Mouse (Mus musculus): ENCODE measurements around the gene Nrxn1. TPM values are rescaled to one million over a fixed set of nuclear protein-coding genes. Genes with fewer than 3 reads are reported as not detected.
"Not testable (repeated sequence)": the region's sequence is repeated elsewhere in the genome, so short reads cannot be mapped to it uniquely, and the experiment has no call there.

The Nrxn1 gene
- total RNA-seq, 4 experiments from 2014 or later, result 0.46 to 0.88 (median 0.64) TPM

GRCm38 (mm10) chr17:90272225-90272624 is 820.6 kb downstream of the Nrxn1 start:
- DNase-seq (ENCODE audit: low spot score in 2 of 2), result no peak

GRCm38 (mm10) chr17:90271165-90271564 is 821.7 kb downstream of the Nrxn1 start:
- no peak for DNase-seq (ENCODE audit: low spot score in 2 of 2)

DNA sequence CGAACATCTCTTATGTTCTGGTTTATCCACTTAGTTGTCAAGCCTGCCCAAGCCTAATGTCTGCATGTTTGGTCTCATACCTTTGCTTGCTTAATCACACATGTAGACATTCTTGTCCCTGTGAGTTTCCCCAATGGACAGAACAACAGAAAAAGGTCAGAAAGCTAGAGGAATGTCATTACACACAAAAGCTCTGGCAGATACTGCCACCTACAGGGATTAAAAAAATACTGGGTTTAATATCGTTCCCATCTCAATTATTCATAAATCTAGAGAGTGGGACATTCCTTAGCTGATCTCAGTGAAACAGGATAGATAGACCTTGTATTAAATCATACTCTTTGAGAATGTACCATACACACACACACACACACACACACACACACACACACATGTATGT is 823.7 kb downstream of the Nrxn1 start:
- no peak for DNase-seq (ENCODE audit: low spot score in 2 of 2)

GRCm38 (mm10) chr17:90253451-90254131 is 839.3 kb downstream of the Nrxn1 start:
- DNase-seq (ENCODE audit: low spot score in 2 of 2), result no peak

DNA sequence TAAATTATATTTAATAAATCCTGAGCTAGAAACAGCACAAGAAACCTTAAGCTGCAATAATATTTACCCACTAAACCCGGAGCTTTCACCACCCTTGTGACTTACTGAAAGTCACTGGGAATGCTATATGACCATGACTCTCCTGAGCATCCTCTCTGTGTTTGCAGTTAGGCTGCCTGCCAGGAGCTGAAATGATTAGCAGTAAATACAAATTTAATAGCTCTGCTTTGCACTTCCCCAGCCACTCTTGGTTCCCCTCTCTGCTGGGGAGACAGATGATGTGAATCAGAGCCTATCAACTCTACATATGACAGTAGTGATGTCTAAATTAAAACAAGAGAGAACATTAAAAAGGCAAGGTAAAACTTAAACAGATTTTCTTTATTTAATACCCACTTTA is 840.7 kb downstream of the Nrxn1 start:
- no peak for DNase-seq (ENCODE audit: low spot score in 2 of 2)

GRCm38 (mm10) chr17:90247071-90247849 is 845.6 kb downstream of the Nrxn1 start:
- DNase-seq (ENCODE audit: low spot score in 2 of 2), result no peak

DNA sequence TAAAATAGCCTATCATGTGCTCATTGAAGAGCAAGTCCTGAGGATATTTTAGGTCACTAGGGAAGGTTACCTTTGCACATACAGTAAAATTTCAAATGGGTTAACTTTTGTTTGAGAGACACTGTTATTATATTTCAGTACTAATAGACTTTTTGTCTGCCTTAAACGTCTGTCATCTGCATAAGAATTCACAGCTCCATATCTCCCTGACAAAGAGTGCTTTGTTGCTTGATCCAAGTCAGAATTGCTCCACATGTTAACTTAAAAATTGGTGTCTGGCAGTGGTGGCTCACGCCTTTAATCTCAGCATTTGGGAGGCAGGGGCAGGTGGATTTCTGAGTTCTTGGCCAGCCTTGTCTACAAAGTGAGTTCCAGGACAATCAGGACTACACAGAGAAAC is 848.5 kb downstream of the Nrxn1 start:
- DNase-seq (ENCODE audit: low spot score in 2 of 2), result no peak

DNA sequence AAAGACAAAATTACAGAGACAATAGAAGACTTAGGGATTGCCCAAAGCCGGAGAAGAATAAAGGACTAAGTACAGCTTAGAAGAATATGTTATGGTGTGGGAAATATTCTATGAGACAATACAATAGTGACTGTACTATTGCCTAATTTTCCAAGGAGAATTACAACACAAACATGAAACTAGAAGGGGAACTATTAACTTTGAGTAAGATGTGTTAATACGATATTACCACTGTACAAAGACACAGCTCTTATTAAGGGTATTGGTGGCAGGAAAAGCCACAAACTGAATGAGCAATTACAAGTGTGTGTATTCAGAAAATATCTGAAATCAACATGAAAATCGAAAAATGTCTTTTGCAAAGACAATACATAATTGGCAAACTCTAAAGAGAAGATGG is 853.9 kb downstream of the Nrxn1 start:
- DNase-seq (ENCODE audit: low spot score in 2 of 2), result no peak

GRCm38 (mm10) chr17:90238517-90238916 is 854.4 kb downstream of the Nrxn1 start:
- no peak for DNase-seq (ENCODE audit: low spot score in 2 of 2)

- not testable (repeated sequence) for DNase-seq (ENCODE audit: low spot score in 2 of 2)
These were observed 857.2 kb downstream of the Nrxn1 start for GRCm38 (mm10) chr17:90235674-90236073.

- DNase-seq (ENCODE audit: low spot score in 2 of 2), result no peak
These were observed 858.1 kb downstream of the Nrxn1 start for GRCm38 (mm10) chr17:90234806-90235205.

- DNase-seq (ENCODE audit: low spot score in 2 of 2), result no peak
These were observed 884.3 kb downstream of the Nrxn1 start for GRCm38 (mm10) chr17:90208547-90208946.

DNA sequence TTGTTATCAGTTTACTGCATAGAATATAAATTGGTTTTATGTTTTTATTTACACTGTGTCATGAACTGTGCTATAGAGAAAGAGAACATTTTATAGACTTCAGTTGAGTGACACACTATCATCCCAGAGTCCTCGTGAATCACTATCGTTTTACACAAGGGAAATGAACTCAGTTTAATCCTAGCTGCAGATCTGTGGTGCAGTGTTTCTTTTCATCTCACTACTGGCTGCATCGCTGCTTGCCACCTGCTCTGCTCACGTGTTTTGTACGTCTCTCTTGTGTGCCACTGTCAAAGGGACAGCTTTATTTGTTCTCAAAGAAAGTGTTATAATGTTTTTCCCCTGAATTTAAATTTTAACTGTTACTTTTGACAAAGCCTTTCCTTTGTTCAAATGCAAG is 885.3 kb downstream of the Nrxn1 start:
- DNase-seq (ENCODE audit: low spot score in 2 of 2), result no peak

GRCm38 (mm10) chr17:90203993-90204392 is 888.9 kb downstream of the Nrxn1 start:
- no peak for DNase-seq (ENCODE audit: low spot score in 2 of 2)

- no peak for DNase-seq (ENCODE audit: low spot score in 2 of 2)
These were observed 890.1 kb downstream of the Nrxn1 start for GRCm38 (mm10) chr17:90202785-90203184.

DNA sequence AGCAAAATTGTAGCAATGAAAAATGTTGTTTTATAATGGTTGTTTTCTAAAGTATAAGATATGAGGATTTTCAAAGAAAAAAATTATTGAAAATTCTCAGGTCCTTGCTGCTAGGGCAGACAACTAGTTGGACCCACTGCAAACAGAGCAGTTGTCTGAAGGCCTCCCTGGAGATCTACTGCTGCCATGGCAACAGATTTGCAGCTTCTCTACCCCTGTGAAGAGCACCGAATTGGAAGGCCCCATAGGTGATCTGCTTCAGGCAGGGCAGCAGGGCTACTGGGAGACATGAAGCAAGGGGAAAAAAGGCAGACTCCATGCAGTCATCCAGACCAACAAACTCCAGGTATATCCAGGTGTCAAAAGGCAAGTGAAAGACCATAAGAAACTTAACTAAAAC is 896.1 kb downstream of the Nrxn1 start:
- DNase-seq (ENCODE audit: low spot score in 2 of 2), result no peak

- DNase-seq (ENCODE audit: low spot score in 2 of 2), result no peak
These were observed 951.3 kb downstream of the Nrxn1 start for GRCm38 (mm10) chr17:90141602-90142001.

- no peak for DNase-seq (ENCODE audit: low spot score in 2 of 2)
These were observed 962.0 kb downstream of the Nrxn1 start for GRCm38 (mm10) chr17:90130836-90131235.

DNA sequence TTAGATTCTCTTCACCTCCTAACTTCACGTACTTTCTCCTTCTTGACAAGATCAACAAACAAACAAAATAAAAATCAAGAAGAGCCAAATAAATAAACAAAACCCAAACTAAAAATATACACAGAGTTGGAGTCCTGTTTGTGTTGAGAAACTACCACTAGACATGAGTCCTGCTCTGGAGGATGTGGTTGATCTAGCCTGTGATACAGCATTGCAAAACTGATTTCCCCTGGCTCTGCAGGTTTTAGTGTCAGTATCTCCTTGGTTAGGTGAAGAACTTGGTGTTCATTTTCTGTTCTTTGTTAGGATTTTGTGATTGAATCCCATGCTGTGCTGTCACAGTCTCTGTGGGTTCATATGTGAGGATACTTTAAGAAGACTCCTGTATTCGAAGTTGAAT is 963.7 kb downstream of the Nrxn1 start:
- DNase-seq (ENCODE audit: low spot score in 2 of 2), result no peak

DNA sequence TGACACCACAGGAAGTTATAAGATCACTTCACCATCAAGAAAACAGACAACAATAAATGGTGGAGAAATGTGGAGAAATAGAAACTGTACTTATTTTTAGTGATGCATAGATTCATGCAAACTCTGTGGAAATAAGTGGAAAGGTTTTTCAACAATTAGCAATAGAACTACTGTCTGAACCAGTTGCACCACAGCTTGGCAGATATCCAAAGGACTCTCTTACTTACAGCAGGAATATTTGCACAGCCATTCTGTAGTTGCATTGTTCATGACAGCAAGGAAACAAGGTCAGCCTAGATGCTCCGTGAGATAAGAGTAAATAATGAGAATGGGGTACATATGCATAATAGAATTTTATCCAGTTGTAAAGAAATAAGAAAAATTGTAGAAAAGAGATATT is 965.3 kb downstream of the Nrxn1 start:
- DNase-seq (ENCODE audit: low spot score in 2 of 2), result no peak

- DNase-seq (ENCODE audit: low spot score in 2 of 2), result no peak
These were observed 969.9 kb downstream of the Nrxn1 start for GRCm38 (mm10) chr17:90122796-90123481.

- DNase-seq (ENCODE audit: low spot score in 2 of 2), result no peak
These were observed 976.6 kb downstream of the Nrxn1 start for GRCm38 (mm10) chr17:90116241-90116640.
